Mouse (Mus musculus): ENCODE measurements around the gene Tmem135. TPM values are rescaled to one million over a fixed set of nuclear protein-coding genes. Genes with fewer than 3 reads are reported as not detected.
"Not testable (repeated sequence)": the region's sequence is repeated elsewhere in the genome, so short reads cannot be mapped to it uniquely, and the experiment has no call there.

The Tmem135 gene
- total and polyA plus RNA-seq, 2 experiments from 2014 or later = 31.4 to 33.5 TPM

DNA sequence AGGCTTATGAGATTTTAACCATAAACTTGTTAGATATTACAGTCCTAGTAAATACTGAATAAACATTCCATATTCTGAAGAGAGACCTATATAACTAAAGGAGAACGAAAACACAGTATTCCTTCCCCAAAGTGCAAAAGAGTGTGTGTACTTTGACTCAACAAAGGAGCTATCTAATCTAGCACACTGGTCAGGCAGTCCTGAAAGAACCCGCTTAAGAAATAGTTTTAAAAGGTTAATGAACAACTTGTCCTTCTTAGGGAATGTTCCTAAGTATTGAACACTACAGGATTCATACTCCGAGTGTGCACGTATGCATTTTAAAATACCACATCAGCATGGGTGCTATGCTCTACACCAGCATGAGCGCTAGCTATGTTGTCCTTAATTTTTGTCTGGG, 76.3 kb downstream of the Tmem135 start:
- TF ChIP-seq CTCF (IDR thresholded peaks at IDR 0.05; ENCODE audit: low read depth) = no peak
- 88% methylated on average over 5 of the region's 5 CpGs for WGBS
- no peaks in the 10 kb centered on the region for H3K4me1 ChIP-seq (ENCODE audit: insufficient read depth, low read length)
- H3K9me3 ChIP-seq (ENCODE audit: low read length) = no peaks in the 10 kb centered on the region
- H3K4me2 ChIP-seq (ENCODE audit: low read depth, low read length) = no peak overlapping the region
- H3K27me3 ChIP-seq (ENCODE audit: insufficient read depth, low read length) = no peaks in the 10 kb centered on the region
- DNase-seq (ENCODE audit: low spot score) = no peak
- H3K9ac ChIP-seq (replicated peaks; ENCODE audit: low read length) = no peak overlapping the region
- no peak overlapping the region for H3K27ac ChIP-seq
- no peak overlapping the region for H3K4me3 ChIP-seq (ENCODE audit: low read length)
- no peak for ATAC-seq
- no peaks in the 10 kb centered on the region for H3K36me3 ChIP-seq (ENCODE audit: insufficient read depth, low read length)

DNA sequence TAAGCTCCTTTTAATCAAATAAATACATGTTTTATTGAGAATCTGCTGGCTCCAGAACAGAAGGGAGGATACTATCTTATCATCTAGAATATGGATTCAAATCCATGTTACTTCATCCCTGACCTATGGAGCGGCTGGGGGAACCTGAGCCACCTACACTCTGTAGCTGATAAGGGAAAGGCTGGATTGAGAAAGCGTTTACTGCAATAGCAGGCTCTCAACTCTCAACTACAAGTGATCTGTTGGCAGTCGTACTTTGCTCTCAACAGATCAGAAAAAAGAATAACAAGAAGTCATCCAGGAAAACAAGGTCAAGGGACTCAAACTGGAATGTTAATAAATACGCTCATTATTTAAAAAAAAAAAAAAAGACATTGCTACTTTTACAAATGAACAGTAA, 77.3 kb downstream of the Tmem135 start:
- Histone ChIP-seq H3K4me2 (ENCODE audit: low read depth, low read length) (no peak overlapping the region), H3K36me3 (ENCODE audit: insufficient read depth, low read length) (no peaks in the 10 kb centered on the region), H3K4me3 (ENCODE audit: low read length) (no peak overlapping the region), H3K9ac (replicated peaks; ENCODE audit: low read length) (no peak overlapping the region), H3K27ac (no peak overlapping the region), H3K4me1 (ENCODE audit: insufficient read depth, low read length) (no peaks in the 10 kb centered on the region), H3K9me3 (ENCODE audit: low read length) (no peaks in the 10 kb centered on the region), H3K27me3 (ENCODE audit: insufficient read depth, low read length) (no peaks in the 10 kb centered on the region)
- WGBS = 82% methylated on average over 4 of the region's 4 CpGs
- TF ChIP-seq CTCF (IDR thresholded peaks at IDR 0.05; ENCODE audit: low read depth) = no peak
- no peak for ATAC-seq
- DNase-seq (ENCODE audit: low spot score) = no peak

GRCm38 (mm10) chr7:89326202-89326601, 77.8 kb downstream of the Tmem135 start:
- H3K9me3 ChIP-seq (ENCODE audit: low read length) = no peaks in the 10 kb centered on the region
- no peaks in the 10 kb centered on the region for H3K36me3 ChIP-seq (ENCODE audit: insufficient read depth, low read length)
- H3K4me1 ChIP-seq (ENCODE audit: insufficient read depth, low read length) = no peaks in the 10 kb centered on the region
- H3K27ac ChIP-seq = no peak overlapping the region
- DNase-seq (ENCODE audit: low spot score) = no peak
- no peak for TF ChIP-seq CTCF (IDR thresholded peaks at IDR 0.05; ENCODE audit: low read depth)
- no peaks in the 10 kb centered on the region for H3K27me3 ChIP-seq (ENCODE audit: insufficient read depth, low read length)
- WGBS = 94% methylated on average over 5 of the region's 5 CpGs
- no peak overlapping the region for H3K4me3 ChIP-seq (ENCODE audit: low read length)
- no peak for ATAC-seq
- no peak overlapping the region for H3K4me2 ChIP-seq (ENCODE audit: low read depth, low read length)
- no peak overlapping the region for H3K9ac ChIP-seq (replicated peaks; ENCODE audit: low read length)

DNA sequence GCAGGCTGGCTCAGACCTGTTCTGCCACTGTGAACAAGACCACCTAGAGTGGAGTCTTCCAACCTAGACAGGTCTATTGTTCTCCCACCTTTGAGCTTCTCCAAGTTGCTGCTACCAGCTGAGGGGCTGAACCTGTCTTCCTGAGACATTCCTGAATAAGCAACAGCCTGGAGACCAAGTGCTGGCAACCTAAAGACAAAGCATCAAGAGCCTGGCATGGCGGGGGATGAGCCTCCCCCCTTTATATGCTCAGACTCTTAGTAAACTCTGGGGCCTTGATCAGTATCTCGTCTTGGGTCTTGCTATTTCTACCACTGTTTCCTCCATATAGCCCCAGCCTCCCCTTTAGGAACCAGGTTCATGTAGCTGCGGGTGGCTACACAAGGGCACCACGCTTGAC, 81.3 kb downstream of the Tmem135 start:
- not testable (repeated sequence) for H3K9me3 ChIP-seq (ENCODE audit: low read length); H3K27me3 ChIP-seq (ENCODE audit: insufficient read depth, low read length); H3K4me1 ChIP-seq (ENCODE audit: insufficient read depth, low read length); ATAC-seq; H3K4me3 ChIP-seq (ENCODE audit: low read length); H3K9ac ChIP-seq (replicated peaks; ENCODE audit: low read length); H3K4me2 ChIP-seq (ENCODE audit: low read depth, low read length); H3K27ac ChIP-seq; H3K36me3 ChIP-seq (ENCODE audit: insufficient read depth, low read length); DNase-seq (ENCODE audit: low spot score)
- WGBS = 62% methylated on average over 4 of the region's 4 CpGs

GRCm38 (mm10) chr7:89319351-89319750, 84.7 kb downstream of the Tmem135 start:
- H3K27me3 ChIP-seq (ENCODE audit: insufficient read depth, low read length) = no peaks in the 10 kb centered on the region
- H3K4me1 ChIP-seq (ENCODE audit: insufficient read depth, low read length) = no peaks in the 10 kb centered on the region
- no peak for TF ChIP-seq CTCF (IDR thresholded peaks at IDR 0.05; ENCODE audit: low read depth)
- H3K4me2 ChIP-seq (ENCODE audit: low read depth, low read length) = no peak overlapping the region
- no peaks in the 10 kb centered on the region for H3K9me3 ChIP-seq (ENCODE audit: low read length)
- no peak overlapping the region for H3K4me3 ChIP-seq (ENCODE audit: low read length)
- no peaks in the 10 kb centered on the region for H3K36me3 ChIP-seq (ENCODE audit: insufficient read depth, low read length)
- no peak overlapping the region for H3K9ac ChIP-seq (replicated peaks; ENCODE audit: low read length)
- no peak overlapping the region for H3K27ac ChIP-seq
- no peak for ATAC-seq
- DNase-seq (ENCODE audit: low spot score) = no peak
- WGBS = 80% methylated on average over 1 of the region's 1 CpGs

- H3K4me3 ChIP-seq (ENCODE audit: low read length); H3K27ac ChIP-seq; H3K9me3 ChIP-seq (ENCODE audit: low read length); H3K36me3 ChIP-seq (ENCODE audit: insufficient read depth, low read length); H3K4me1 ChIP-seq (ENCODE audit: insufficient read depth, low read length); ATAC-seq; DNase-seq (ENCODE audit: low spot score); H3K4me2 ChIP-seq (ENCODE audit: low read depth, low read length); H3K9ac ChIP-seq (replicated peaks; ENCODE audit: low read length); H3K27me3 ChIP-seq (ENCODE audit: insufficient read depth, low read length): not testable (repeated sequence)
- WGBS = 64% methylated on average over 1 of the region's 1 CpGs
Measured at GRCm38 (mm10) chr7:89317088-89317487, 86.9 kb downstream of the Tmem135 start.

GRCm38 (mm10) chr7:89316112-89316511, 87.9 kb downstream of the Tmem135 start:
- ATAC-seq (no peak), DNase-seq (ENCODE audit: low spot score) (no peak)
- Histone ChIP-seq H3K4me1 (ENCODE audit: insufficient read depth, low read length) (no peaks in the 10 kb centered on the region), H3K27ac (no peak overlapping the region), H3K27me3 (ENCODE audit: insufficient read depth, low read length) (no peaks in the 10 kb centered on the region), H3K9ac (replicated peaks; ENCODE audit: low read length) (no peak overlapping the region), H3K4me2 (ENCODE audit: low read depth, low read length) (no peak overlapping the region), H3K9me3 (ENCODE audit: low read length) (no peaks in the 10 kb centered on the region), H3K4me3 (ENCODE audit: low read length) (no peak overlapping the region), H3K36me3 (ENCODE audit: insufficient read depth, low read length) (no peaks in the 10 kb centered on the region)
- WGBS = 94% methylated on average over 3 of the region's 3 CpGs
- no peak for TF ChIP-seq CTCF (IDR thresholded peaks at IDR 0.05; ENCODE audit: low read depth)

All from hindbrain, postnatal 0 days (tissue).